Mouse (Mus musculus): ENCODE measurements at regions not wholly inside any gene's neighbourhood (a gene's known extent, or its start where the extent isn't known, plus 50 kb on each side); places are given as distances from the start of the nearest gene placed in this dataset.
"Not testable (repeated sequence)": the region's sequence is repeated elsewhere in the genome, so short reads cannot be mapped to it uniquely, and the experiment has no call there.

DNA sequence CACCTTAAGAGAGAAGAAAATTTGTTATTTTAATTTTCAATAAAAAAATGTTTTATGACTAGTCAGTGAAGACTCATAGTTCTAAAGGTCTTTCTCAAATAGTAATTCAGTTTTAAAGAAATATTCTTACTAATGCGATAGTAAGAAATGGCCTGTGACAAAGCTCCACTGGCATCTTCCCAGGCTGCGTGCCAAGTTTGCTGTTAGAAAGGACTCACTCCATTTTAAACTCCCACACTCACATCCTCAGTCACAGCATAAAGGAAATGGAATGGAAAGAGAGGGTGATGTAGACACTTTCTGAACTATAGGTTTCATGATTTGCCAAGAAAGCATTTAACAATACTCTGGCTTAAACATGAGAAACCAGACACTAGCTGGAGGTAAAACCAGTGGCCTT, 436.6 kb downstream of the Mei4 start:
- DNase-seq, result peak in 1 of 2 experiments; percentile 7

DNA sequence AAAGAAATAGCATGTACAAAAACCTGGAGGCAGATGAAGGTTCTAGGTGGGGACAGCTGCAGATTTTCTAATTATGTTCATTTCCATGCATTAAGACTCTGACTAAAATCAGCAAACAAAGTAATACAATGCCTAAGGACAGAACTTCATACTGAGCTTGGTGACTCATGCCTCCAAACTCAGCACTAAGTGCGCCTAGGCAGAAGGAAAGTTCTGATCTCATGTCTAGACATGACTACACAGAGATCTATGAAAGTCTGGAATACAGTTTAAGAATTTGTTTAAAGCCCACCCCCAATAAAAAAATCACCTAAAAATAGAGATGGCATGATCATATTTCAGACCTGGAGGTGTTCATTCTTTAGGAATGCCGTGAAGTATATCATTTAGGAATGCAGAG, 442.8 kb downstream of the Mei4 start:
- DNase-seq, result no peak

DNA sequence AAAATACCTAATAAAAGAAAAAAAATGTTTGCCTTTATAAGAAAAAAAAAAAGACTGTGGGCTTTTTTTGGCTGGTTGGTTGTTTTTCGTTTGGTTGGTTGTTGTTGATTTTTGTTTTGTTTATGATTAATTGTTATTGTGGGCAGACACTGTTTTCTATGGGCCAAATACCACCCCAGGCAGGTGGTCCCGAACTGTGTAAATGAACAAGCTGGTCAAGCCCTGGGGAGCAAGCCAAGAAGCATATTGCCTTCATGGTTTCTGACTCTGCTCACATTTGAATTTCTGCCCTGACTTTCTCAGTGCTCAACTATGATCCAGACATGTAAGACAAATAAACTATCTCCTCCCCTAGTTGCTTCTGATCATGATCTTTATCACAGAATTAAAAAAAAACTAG, 449.0 kb downstream of the Mei4 start:
- DNase-seq, result peak; percentile 65 to 77

DNA sequence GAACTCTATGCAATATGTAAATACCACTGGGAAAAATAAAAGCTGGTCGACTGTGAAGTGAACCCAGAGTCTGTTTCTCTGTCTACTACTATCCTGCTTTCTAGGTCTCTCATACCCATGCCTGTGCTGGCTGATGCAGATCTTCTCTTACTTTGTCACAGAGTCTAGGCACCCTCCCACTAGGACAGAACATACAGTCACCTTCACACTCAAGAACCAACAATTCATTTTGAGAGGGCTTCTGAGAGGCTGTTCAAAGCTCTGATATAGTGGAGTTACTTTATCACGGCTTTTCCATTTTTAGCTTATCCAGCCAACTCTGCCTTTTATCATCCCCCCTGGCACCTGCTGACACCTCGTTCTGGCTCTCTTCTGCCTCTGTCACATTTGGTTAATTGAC, 477.0 kb downstream of the Mei4 start:
- no peak for DNase-seq

DNA sequence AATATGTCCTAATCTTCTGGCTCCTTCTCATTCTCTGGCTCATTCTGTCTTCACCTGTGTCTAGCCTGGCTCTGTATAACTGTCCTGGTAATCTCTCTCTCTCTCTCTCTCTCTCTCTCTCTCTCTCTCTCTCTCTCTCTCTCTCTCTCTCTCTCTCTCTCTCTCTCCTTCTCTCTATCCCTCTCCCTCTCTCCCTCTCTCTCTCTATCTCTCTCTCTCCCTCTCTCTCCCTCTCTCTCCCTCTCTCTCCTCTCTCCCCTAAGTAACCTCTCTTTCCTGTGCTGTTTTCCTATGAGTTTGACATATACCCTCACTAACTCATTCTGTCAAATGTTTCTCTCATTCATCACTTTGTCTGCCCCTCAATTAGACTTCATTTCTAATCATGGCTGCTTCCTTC, 478.6 kb upstream of the Irak1bp1 start:
- not testable (repeated sequence) for DNase-seq

DNA sequence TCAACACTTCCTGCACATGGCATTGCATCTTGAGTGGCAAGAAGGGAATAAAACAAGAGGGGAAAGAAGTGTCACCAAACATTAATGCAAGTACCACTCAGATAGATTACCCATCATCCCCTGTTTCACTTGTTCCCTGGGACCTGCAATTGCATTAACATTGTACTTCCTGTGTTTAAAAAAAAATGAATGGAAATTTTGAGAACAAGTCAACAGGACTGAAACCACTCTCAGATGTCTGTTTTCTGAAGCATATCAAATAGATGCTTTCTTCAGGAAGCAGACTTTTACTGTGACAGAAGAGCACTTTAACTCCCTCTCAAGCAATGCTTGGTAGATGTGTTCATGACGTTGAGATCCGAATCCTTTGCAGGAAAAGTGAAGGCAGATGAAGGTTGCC, 469.8 kb upstream of the Irak1bp1 start:
- no peak for DNase-seq

DNA sequence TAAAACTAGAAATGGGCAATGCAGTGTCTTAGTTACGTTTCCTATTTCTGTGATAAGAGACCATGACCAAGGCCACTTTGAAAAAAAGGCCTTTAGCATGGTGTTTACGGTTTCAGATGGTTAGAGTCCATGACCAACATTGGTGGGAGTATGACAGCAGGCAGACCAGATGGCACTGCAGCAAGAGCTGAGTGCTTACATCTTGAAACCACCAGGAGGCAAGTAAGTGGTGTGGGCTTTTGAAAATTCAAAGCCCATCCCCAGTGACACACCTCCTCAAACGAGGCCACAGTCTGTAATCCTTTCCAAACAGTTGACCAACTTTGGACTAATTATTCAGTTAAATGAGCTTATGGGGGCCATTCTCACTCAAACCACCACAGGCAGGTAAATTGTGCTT, 427.0 kb upstream of the Irak1bp1 start:
- DNase-seq, result peak; percentile 44 to 71

DNA sequence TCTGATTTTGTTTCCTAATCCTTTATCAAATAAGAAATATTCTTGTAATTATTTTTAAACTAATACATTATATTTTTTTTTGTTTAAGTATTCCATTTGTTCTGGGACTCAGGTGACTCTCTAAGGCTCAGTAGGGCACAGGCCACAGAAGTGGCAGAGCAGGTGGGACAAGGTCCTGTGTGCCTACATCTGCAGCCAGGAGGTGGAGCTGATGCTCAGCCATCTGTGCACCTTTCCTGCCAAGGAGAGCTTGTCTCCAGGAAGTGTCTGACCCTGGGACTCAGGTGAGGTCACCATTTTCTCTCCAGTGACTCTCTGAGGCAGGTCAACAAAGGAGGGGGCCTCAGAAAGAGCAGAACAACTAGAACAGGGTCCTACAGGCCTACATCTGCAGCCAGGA, 425.3 kb upstream of the Irak1bp1 start:
- DNase-seq, result peak; percentile 37 to 49

DNA sequence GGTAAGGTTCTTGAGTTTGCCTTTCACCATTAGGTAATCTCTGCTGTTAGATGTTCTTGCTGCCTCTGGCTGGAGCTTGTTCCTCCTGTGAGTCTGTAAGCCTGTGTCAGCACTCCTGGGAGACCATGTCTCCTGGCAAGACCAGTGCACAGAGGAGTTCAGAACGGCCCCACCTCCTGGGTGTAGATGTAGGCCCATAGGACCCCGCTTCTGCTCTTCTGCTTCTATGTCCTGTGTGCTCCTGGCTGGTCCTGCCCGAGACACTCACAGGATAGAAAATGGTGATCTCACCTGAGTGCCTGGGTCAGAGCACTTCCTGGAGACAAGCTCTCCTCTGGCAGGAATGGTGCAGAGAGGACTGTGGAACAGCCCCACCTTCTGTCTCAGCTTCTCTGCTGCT, 422.2 kb upstream of the Irak1bp1 start:
- no peak for DNase-seq

DNA sequence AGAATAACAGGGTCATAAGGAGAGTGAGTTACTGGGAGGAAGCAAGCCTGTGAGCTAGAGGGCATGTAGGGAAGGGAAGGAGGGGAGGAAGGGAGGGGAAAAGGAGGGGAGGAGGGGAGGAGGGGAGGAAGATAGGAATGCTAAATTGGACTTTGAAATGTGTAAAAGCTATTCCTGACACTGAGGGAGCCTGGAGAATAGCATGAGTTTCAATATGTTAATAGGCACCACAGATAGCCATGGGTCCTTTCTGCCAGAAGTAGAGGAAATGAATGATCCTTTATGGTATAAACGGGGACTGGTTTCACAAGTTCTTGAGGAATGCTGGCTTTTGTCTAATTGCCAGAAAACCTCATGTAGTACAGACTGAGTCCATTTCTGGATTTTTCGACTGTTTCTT, 420.4 kb upstream of the Irak1bp1 start:
- DNase-seq, result no peak
